Mouse (Mus musculus) lung, adult 2 months (tissue): ENCODE measurements at regions not wholly inside any gene's neighbourhood (a gene's known extent, or its start where the extent isn't known, plus 50 kb on each side); places are given as distances from the start of the nearest gene placed in this dataset.

Source experiments
- DNase-seq: peaks from one replicate; pipeline ENCODE4 v3.0.0; 2022
- H3K4me1 ChIP-seq: fragments of 200-500 bp; 2 replicates; pipeline ENCODE4 v1.6.1; 2011; ENCODE audit warnings: low read length; ENCODE audit not compliant: control insufficient read depth, insufficient read depth
- H3K4me3 ChIP-seq: fragments of 200-500 bp; replicated peaks from 2 replicates; pipeline ENCODE3; 2011; ENCODE audit warnings: low read depth, mild to moderate bottlenecking, control low read depth, low read length; ENCODE audit errors: extremely low read depth
- CTCF ChIP-seq: fragments of 200-500 bp; IDR thresholded peaks from 2 replicates; pipeline ENCODE4 v1.5.1; 2011; ENCODE audit warnings: mild to moderate bottlenecking, low read length, control low read depth; ENCODE audit not compliant: insufficient read depth
- POLR2A ChIP-seq: fragments of 200-500 bp; IDR thresholded peaks from 2 replicates; pipeline ENCODE4 v1.6.1; 2011; ENCODE audit warnings: low read depth, mild to moderate bottlenecking, control low read depth, low read length, borderline replicate concordance; ENCODE audit errors: extremely low read depth
- WGBS: fragments of 180-500 bp; shearing (Covaris S2); methylation state at CpG from one replicate; pipeline ENCODE4 v1.1.7; 2018; 5-methylcytosine and 5-hydroxymethylcytosine counted together

DNA sequence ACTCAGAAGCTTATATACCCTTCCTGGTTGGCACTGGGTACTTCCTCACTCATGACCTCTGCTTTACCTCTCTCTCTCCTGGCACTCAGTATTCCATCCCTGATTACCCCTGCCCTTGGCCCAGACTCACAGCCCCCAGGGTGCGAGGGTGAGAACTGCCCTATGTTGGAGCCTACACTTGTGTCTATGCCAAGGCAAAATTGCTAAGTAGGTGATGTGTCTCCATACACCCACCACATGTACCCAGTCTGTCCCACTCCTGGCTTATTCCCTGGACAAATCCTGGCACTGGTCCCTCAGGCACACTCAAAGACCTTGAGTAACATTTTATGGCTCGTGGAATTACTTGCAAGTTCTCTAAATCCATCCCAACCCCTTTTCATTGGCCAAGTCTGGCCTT lies 114.5 kb upstream of the Cd180 start:
- TF ChIP-seq CTCF (no peak), POLR2A (no peak)
- WGBS, result 61% methylated on average over 2 of the region's 2 CpGs
- no peak for DNase-seq
- no peak overlapping the region for H3K4me3 ChIP-seq
- no peaks in the 10 kb centered on the region; the same call in 1 of the 2 replicates for H3K4me1 ChIP-seq

DNA sequence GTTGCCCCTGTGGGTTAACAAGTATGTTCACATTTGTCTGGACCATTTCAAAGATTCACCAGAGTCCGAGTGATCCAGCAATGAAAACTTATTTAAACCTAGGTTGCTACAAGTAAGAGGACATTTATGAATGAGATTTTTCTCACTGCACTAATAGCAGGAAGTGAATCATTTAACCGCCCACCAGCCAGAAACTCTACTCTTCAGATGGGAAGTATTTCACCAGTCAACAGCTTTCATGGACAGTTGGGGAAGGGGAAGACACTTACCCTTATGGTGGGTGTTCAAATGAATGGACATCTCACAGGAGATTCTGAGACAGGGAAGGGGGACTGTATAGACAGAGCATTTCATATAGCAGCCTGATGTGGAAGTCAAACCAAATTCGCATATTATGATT lies 113.7 kb upstream of the Cd180 start:
- 71% methylated on average over 3 of the region's 3 CpGs for WGBS
- TF ChIP-seq POLR2A (no peak), CTCF (no peak)
- Histone ChIP-seq H3K4me3 (no peak overlapping the region), H3K4me1 (no peaks in the 10 kb centered on the region; the same call in 1 of the 2 replicates)
- no peak for DNase-seq

DNA sequence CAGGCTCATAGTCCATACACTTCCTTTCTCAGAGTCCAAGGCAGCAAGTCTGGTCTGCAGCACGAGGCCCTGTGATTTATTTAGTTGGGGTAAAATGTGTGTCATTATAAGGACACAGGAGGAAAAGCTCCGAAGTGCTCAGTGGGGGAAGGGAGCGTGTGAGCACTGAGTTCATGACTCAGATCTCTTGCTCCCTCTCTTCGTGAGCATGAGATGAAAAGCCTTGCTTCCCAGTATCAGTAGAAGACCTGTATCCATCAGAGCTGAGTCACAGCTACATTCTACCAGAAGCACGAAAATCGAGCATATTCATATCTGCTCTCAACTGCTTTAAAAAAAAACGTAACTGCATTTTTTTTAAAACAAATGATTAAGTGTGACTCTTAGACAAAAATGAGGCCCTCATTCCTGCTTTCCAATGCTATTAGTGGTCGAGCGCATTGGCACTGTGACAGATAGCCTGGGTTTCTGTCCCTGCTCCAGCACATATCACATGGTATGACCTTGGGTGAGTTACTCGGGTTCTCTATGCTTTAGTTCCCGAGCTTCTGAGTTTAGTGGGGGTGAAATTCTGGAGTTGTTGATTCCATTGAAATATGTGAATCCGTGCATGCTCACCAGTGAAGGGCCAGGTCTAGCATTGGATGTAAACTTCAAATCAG lies 109.2 kb upstream of the Cd180 start:
- no peak for TF ChIP-seq CTCF
- no peak for TF ChIP-seq POLR2A
- Histone ChIP-seq H3K4me1 (no peaks in the 10 kb centered on the region; the same call in 1 of the 2 replicates), H3K4me3 (no peak overlapping the region)
- DNase-seq, result no peak
- 49% methylated on average over 12 of the region's 12 CpGs for WGBS

DNA sequence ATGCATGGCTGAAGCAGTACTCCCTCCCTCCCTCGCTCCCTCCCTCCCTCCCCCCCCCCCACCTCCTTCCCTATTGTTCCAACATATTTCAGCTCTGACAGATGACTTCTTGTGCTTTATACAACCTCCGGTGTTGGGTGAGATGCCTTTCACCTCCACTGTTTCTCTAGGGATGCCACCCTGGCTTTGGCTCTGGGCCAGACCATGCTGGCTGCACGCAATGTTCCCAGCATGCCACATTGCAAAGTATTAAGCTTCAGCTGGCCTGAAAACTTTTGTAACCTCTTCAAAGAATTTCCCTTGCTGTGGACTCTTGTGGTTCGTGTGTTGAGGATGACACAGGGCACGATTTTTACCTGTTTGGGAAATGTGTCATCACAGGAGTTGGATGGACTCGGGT lies 107.1 kb upstream of the Cd180 start:
- WGBS, result 48% methylated on average over 5 of the region's 6 CpGs
- Histone ChIP-seq H3K4me1 (no peaks in the 10 kb centered on the region; the same call in 1 of the 2 replicates), H3K4me3 (no peak overlapping the region)
- TF ChIP-seq POLR2A (no peak), CTCF (no peak)
- DNase-seq, result no peak

DNA sequence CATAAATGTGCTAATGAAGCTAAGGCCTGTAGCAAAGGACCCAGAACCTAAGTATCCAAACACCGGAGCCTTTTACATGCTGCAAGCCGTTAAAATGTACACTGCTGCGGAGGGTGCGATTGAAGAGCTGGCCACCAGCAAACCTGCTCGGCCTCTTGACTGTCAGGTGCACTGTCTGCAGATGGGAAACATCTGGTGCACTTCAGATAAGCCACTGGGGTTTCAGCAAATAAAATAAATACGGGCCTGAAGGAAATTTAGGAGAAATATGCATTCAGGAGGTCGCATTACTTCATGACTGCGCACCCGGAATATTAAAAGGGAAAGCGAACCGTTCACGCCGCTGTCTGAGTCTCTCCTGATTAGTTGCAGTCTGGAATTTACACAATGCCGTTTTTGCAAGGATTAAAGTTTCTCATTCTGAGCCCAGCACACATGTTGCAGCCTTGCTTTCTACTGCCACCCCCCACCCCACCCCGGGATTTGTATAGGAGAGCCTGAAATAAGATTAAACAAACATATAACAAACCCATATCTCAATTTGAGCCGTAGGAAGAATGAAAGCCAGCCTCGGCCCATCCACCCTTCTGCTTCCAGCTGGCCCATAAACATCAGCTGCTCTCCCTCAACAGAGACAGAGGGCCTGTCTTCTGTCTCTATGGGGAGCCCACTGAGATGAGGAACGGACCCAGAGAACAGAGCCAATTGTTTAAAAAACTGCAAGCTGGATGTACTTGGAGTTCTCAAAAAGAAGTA lies 103.5 kb upstream of the Cd180 start:
- Histone ChIP-seq H3K4me1 (no peaks in the 10 kb centered on the region), H3K4me3 (no peak overlapping the region)
- WGBS, result 45% methylated on average over 18 of the region's 18 CpGs
- TF ChIP-seq CTCF (no peak), POLR2A (no peak)
- DNase-seq, result no peak

DNA sequence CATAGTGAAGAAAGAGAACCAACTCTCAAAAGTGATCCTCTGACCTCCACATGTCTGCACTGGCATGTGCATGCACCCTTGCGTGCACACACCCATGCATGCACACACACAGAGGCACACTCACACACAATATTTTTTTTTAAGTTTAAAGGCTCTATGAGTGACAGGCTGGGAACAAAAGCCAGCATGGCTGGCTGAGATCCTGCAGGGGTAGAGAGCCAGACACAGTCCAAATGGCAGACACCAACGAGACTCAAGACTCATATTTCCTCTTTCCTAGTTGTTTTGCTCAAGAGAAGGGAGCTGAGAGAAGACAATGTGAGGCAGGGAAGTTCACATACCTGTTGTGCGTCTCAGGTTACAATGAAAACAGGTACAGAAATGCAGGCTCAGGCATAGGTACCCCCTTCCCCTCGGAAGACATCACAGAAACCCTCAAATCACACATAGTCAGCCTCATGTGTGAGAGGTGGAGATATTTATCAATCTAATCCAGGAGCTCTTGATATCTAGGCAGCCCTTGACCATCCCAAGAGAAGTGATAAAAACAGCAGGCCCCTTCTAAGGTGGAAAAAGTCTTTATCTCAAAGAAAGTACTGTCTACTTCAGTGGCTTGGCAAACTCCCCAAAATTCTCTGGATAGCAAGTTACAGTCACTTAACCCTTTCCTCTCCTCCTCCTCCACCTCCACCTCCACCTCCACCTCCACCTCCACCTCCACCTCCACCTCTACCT lies 101.4 kb upstream of the Cd180 start:
- Histone ChIP-seq H3K4me1 (no peaks in the 10 kb centered on the region), H3K4me3 (no peak overlapping the region)
- TF ChIP-seq POLR2A, result no peak
- no peak for TF ChIP-seq CTCF
- DNase-seq, result no peak
- WGBS, result 65% methylated on average over 4 of the region's 4 CpGs

DNA sequence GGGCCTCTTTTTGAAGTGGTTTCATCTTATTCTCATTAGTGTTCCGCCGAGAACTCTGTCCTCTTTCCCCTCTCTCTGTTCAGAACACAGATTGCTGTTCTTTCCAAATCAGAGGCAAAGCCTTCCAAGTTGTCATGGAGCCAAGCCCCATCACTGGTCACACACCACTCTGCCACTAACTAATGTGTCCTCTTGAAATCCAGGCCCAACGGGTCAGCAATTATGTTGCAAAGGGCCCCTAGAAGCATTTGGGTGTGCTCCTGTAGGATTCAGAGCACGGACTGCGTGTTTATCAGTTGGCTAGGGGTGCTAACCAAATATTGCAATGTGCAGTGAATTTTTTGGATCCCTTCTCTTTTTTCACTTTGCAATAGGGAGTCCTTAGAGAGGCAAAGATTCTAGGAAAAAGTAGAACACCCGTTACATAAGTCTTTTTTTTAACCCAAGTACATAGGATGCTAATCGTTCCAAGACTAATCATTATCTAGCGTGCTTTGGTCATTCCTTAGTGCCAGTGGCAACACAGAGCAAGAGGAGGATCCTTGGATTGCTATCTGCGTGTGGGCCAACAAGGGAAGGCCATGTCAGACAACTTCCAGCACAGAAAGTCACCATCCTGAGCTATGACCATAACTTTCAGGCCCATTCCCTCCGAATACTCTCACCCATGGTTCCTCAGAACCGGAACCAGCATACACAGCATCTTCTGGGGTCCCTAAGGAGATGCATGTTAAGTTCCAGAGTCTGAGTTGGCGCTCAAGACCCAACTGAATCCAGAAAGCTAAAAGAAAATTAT lies 99.8 kb upstream of the Cd180 start:
- no peak for TF ChIP-seq CTCF
- TF ChIP-seq POLR2A, result no peak
- 72% methylated on average over 12 of the region's 12 CpGs for WGBS
- Histone ChIP-seq H3K4me3 (no peak overlapping the region), H3K4me1 (no peaks in the 10 kb centered on the region)
- DNase-seq, result no peak

DNA sequence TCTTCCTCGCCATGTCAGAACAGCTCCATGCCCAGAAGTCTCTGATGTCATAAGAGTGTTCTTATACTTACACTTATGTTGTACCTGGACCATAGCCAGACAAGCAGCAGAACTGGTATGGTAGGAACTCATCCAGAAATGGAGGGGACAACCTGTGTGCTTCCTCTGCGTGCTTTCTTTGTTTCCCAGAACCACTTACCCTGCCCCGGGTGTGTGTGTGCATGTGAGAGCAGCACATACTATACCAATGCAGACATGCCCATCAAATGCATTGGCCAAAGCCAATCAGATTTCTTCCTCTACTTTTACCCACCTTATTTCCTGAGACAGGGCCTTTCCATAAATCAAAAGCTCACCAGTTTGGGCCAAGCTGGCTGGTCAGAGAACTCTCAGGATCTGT lies 99.2 kb upstream of the Cd180 start:
- no peak for DNase-seq
- TF ChIP-seq CTCF, result no peak
- H3K4me3 ChIP-seq, result no peak overlapping the region
- 68% methylated on average over 3 of the region's 3 CpGs for WGBS
- H3K4me1 ChIP-seq, result no peaks in the 10 kb centered on the region

DNA sequence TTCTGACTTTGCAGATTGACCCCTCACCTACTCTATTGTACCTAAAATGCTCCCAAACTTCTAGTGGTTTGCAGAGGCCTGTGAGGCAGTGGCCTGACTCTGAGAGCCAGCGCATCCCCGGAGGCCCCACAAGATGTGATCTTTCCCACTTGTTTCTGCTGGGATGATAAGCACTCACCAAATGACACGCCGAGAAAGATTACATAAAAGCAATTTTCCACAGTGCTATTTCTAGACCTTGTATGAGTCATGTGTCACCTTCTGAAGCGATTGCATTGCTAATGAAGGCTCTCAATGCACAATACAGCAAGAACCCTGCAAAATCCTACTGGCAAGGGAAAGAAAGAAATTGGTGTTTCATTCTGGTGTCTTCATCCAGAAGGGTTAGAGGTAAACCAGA lies 97.8 kb upstream of the Cd180 start:
- DNase-seq, result no peak
- Histone ChIP-seq H3K4me3 (no peak overlapping the region), H3K4me1 (no peaks in the 10 kb centered on the region)
- WGBS, result 74% methylated on average over 5 of the region's 5 CpGs
- no peak for TF ChIP-seq POLR2A
- TF ChIP-seq CTCF, result no peak
